Mouse (Mus musculus): Measurements from ENCODE around the gene Specc1. TPM values are rescaled to one million over a fixed set of nuclear protein-coding genes. Genes with fewer than 3 reads are reported as not detected.

The Specc1 gene
- total RNA-seq, 2 experiments from 2014 or later: 69.6 to 74.4 TPM

DNA sequence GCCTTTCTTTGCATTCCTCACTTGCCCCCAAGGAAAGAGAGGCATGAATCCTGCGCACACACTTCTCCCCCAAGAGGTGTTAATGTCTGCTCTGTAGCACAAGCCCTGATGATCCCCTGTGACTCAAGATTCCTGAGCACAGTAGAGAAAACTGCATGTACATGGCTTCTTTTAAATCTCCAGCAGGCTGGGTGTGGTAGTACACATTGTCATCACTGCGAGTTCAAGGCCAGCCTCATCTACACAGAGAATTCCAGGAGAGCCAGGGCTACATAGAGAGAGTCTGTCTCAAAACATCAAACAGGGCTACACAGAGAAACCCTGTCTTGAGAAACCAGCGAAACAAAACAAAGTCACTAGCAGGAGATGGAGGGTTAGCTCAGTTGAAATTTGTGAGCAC lies 211.6 kb downstream of the Specc1 start:
- Histone ChIP-seq H3K27ac (no peak overlapping the region), H3K4me3 (no peak overlapping the region)
- intact Hi-C loops (cut with DNase I): no loop called here
- TF ChIP-seq CTCF (IDR thresholded peaks at IDR 0.05): no peak
- no peak for DNase-seq (ENCODE audit: extremely low spot score in 1 of 2, low spot score in 2 of 2)

DNA sequence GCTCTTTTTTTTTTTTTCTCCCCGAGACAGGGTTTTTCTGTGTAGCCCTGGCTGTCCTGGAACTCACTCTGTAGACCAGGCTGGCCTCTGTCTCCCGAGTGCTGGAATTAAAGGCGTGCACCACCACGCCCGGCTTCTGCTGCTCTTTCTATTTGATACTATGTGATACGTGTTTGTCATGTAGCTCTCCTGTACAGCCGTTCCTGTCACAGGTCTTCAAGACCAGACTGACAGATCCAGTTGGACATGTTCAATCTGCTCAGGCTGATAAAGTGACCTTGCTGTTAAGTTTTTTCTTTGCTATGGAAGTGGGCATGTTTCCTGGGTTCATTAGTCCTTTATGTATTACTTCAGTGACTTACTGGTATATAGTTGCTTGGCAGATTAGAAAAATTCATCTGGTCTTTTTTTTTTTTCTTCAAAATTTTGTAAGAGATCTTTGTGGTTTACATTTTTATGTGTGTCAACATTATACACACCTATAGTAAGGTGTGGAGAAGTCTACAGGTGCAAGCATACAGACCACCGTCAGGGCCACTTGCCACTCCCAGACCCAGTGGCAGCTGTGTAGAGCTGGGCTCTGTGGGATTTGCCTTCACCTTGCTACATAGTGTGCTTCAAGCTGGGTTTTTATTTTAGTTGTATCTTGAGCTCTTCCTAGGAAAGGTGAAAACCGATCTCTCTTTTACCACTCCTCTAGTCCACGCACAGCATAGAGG lies 221.0 kb downstream of the Specc1 start:
- TF ChIP-seq CTCF (IDR thresholded peaks at IDR 0.05): no peak
- DNase-seq (ENCODE audit: extremely low spot score in 1 of 2, low spot score in 2 of 2): no peak
- intact Hi-C loops (cut with DNase I): no loop called here
- Histone ChIP-seq H3K27ac (no peak overlapping the region), H3K4me3 (no peak overlapping the region)

DNA sequence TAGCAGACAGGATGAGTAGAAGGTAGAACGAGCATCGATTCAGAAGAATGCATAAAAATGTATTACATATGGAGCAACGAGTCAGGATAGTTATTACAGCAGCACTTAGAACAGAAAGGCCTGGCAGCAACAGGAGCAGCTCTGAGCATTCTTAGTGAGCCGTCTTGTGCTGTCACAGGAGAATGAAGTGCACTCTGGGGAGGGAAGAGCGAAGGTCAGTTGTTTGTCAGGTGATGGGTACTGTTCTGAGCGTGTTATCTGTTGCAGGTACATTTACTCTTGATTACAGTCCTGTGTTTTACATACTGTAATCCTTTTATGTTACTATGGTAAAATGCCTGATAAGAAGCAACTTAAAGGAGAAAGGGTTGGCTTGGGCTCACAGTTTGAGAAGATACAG lies 224.2 kb downstream of the Specc1 start:
- DNase-seq (ENCODE audit: extremely low spot score in 1 of 2, low spot score in 2 of 2): no peak
- Histone ChIP-seq H3K4me3 (no peak overlapping the region), H3K27ac (no peak overlapping the region)
- TF ChIP-seq CTCF (IDR thresholded peaks at IDR 0.05): no peak
- intact Hi-C loops (cut with DNase I): no loop called here

DNA sequence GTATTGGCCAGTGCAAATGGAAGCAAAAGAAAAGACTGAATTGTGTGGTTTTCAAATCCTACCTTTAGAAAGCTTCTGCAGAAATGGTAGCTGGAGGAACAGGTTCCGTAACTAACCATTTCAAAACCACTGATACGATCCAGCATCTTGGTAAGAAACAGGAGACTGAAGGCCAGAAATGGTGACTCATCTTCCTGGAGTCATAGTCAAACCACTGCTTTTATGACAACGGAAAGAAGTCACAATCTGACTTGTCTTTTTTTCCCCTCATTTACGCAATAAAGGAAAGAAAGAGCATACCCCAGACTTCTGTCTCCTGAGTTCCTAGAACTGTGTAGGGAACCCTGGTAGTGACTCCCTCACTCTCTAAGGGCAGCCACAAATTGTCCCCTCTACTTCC lies 228.3 kb downstream of the Specc1 start:
- no peak for DNase-seq (ENCODE audit: extremely low spot score in 1 of 2, low spot score in 2 of 2)
- H3K4me3 ChIP-seq: no peak overlapping the region
- no peak for TF ChIP-seq CTCF (IDR thresholded peaks at IDR 0.05)
- intact Hi-C loops (cut with DNase I): no loop called here
- no peak overlapping the region for H3K27ac ChIP-seq

DNA sequence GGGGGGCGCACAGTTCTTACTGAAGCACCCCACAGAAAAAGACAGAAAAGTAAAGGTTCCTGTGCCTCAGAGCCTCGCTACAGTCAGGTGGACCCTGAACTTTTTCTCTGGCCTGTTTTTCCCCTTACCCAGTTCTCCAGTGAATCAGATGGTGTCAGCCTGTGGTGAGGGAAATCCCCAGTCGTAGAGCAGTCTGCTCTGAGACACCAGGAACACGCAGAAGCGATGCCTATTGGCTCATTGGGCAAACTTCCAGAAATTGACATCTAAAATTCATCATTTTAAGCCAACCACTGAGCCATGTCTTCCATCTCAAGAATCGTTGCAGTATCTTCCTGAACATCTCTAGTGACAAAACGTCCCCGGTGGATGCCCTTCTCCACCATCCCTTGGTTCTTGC lies 230.5 kb downstream of the Specc1 start:
- H3K27ac ChIP-seq: no peak overlapping the region
- intact Hi-C loops (cut with DNase I): no loop called here
- no peak for TF ChIP-seq CTCF (IDR thresholded peaks at IDR 0.05)

DNA sequence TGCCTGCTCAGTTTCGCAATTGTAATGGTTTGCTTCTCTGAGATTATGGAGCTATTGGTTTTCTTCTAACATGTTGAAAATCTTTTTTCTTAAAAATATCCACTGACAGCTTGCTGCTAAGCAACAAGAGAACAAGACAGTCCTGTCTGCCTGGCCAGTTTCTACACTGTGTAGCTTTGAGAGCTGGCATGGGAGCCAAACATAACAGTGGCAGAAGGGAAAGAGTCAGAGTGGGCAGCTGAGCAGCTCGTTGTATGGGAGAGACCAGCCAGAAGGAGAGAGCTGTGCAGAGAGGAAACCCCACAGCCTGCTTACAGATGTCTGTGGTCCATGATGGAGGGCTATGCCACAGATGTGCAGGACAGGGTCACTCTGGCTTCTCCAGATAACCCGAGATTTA lies 235.5 kb downstream of the Specc1 start:
- no peak for TF ChIP-seq CTCF (IDR thresholded peaks at IDR 0.05)
- Histone ChIP-seq H3K27ac (no peak overlapping the region), H3K4me3 (no peak overlapping the region)
- intact Hi-C loops (cut with DNase I): no loop called here
- no peak for DNase-seq (ENCODE audit: extremely low spot score in 1 of 2, low spot score in 2 of 2)

More for the DNA sequence above, 230.5 kb downstream of the Specc1 start:
- no peak for DNase-seq (ENCODE audit: extremely low spot score in 1 of 2, low spot score in 2 of 2)
- H3K4me3 ChIP-seq: no peak overlapping the region

DNA sequence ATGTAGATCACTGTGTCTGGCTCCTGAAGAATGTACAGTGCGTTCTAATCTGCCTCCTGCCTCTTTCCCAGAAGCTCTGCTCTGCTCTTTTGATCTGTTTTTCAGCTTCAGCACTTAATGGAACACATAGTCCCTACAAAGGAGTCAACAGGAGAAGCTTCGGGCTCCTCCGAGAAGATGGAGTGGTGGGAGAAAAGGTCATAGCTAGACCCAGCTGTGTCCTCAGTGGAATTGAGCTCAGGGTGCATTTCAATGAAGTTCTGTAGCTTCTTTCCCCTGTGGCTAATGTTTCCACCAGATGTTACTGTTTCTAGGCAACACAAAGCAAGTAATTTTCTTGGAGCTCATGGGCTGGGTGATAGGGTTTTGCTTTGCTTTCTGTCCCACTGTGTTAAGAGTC lies 236.6 kb downstream of the Specc1 start:
- Histone ChIP-seq H3K27ac (no peak overlapping the region), H3K4me3 (no peak overlapping the region)
- intact Hi-C loops (cut with DNase I): no loop called here
- no peak for DNase-seq (ENCODE audit: extremely low spot score in 1 of 2, low spot score in 2 of 2)
- TF ChIP-seq CTCF (IDR thresholded peaks at IDR 0.05): no peak

DNA sequence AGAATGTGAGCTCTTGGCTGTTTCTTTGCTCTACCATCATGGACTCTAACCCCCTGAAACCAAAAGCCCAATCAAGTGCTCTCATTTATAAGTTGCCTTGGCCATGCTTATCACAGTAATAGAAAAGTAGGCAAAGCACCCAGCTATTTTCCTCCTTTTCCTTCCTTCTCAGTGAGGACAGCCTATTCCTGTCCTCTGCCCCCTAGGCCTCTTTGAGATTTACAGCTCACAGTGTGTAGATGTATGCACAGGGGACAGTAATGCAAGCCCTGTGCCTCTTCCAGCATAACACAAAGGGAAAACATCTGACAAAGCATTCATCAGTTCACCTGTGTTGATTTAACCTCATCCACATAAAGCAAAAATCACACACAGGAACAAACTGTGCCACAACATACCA lies 237.7 kb downstream of the Specc1 start:
- no peak for DNase-seq (ENCODE audit: extremely low spot score in 1 of 2, low spot score in 2 of 2)
- Histone ChIP-seq H3K4me3 (no peak overlapping the region), H3K27ac (no peak overlapping the region)
- TF ChIP-seq CTCF (IDR thresholded peaks at IDR 0.05): no peak
- intact Hi-C loops (cut with DNase I): no loop called here

DNA sequence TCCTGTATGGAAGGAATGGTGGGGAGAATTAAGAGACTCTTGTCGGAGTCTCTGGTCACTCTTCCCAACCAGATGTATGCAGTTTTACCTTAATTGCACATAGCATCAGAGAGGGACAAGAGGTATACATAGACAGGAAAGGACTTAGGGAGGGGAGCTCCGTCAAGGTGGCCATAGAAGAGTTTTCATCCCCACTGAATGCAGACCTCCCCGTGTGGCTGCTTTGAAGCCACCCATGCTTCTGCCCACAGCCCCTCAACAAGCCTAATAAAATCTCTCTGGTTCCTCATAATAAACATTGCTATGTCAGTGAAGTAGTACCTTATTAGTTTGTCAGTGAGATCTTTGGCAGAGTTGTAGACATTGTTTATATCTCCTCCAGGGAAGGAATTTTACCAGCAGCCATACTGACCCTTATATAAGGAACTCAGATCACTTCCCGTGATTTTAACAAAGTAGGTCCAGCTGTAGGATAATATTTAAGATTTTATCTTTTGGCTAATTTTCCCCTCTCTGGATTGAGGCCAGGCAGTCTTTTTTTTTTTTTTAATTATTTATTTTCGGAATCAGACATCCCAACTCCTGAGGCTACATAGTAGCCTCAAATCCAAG lies 244.4 kb downstream of the Specc1 start:
- no peak for DNase-seq (ENCODE audit: extremely low spot score in 1 of 2, low spot score in 2 of 2)
- no peak overlapping the region for H3K4me3 ChIP-seq
- intact Hi-C loops (cut with DNase I): no loop called here
- no peak for TF ChIP-seq CTCF (IDR thresholded peaks at IDR 0.05)
- no peak overlapping the region for H3K27ac ChIP-seq

DNA sequence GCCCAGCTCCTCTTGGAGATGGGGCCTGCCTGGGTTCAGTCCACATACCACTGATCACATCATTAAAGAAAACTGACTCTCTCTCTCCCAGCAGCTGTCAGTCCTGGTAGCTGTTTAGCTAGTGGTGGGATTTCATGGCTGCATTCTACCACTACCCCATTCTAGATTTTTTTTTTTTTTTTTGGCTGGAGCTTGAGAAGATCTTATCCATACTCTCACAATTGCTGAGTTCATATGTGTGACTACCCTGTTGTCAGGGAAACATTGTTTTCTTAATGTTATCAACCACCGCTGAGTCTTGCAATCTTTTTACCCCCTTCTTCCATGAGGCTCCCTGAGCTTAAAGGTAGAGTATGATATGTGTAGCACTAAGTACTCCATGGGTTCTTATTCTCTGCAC lies 246.1 kb downstream of the Specc1 start:
- TF ChIP-seq CTCF (IDR thresholded peaks at IDR 0.05): no peak
- Histone ChIP-seq H3K4me3 (no peak overlapping the region), H3K27ac (no peak overlapping the region)
- DNase-seq (ENCODE audit: extremely low spot score in 1 of 2, low spot score in 2 of 2): no peak
- intact Hi-C loops (cut with DNase I): no loop called here

DNA sequence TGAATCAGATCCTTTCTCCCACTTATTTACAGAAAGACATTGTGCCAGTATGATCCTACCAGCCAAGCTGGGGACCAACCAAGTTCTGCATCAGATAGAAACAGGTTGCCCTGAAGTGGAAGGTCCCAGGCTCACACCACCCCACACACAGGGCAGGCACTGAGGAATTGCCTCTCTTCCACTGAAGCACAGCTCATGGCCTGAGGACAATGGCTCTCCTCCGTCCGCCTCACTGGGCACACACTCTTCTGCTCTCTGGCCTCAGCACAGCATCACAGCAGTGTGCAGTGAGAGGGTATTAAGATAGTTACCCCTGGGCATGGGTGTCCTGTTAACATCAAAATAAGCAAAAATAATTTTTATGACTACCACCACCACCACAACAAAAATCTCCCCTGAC lies 252.5 kb downstream of the Specc1 start:
- DNase-seq (ENCODE audit: extremely low spot score in 1 of 2, low spot score in 2 of 2): no peak
- intact Hi-C loops (cut with DNase I): no loop called here
- no peak overlapping the region for H3K27ac ChIP-seq
- H3K4me3 ChIP-seq: no peak overlapping the region
- no peak for TF ChIP-seq CTCF (IDR thresholded peaks at IDR 0.05)

DNA sequence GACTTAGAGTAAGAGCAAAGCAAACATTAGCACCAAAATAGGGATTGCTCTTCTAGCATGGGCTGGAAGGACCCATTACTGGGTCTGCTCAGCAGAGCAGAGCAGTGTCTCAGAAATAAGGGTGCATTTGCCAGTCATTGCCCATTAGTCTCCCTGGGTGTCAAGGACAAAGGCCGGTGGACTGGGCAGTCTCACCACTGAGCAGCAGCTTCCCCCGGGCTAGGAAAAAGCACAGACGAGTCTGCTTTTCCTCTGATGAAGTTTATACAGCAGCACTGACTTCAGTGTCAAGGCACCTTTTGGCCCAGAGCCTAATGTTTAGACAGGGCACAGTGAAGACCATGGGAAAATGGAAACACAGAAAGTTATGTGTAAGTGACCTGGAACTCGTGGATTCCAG lies 253.3 kb downstream of the Specc1 start:
- intact Hi-C loops (cut with DNase I): no loop called here
- DNase-seq (ENCODE audit: extremely low spot score in 1 of 2, low spot score in 2 of 2): no peak
- Histone ChIP-seq H3K4me3 (no peak overlapping the region), H3K27ac (no peak overlapping the region)
- no peak for TF ChIP-seq CTCF (IDR thresholded peaks at IDR 0.05)

DNA sequence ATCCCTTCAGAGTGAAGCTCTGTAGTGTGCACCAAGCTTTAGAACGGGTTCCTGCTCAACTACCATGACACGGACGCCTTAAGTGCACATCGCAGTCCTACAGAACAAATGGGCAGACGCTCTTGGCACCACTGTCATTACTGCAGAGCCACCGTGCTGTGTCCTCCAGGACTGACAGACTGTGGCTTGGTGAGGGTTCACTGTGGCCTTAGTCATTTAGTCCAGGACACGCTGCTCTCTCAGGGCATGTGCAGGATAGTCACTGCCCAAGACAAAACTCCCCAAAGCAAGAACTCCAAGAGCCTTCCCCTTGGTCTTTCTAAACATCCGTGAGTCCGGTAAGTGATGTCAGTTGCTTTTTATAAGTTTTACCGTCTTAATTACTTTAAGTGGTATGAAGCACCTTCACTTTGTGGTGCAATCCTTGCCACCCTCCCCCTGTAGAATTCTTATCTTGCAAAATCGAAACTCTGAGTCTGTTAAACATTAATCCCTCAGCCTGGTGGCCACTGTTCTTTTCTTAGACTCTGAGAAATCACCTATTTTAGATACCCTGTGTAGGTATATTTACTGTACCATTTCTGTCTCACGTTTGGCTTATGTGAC lies 256.9 kb downstream of the Specc1 start:
- intact Hi-C loops (cut with DNase I): no loop called here
- TF ChIP-seq CTCF (IDR thresholded peaks at IDR 0.05): no peak
- no peak for DNase-seq (ENCODE audit: extremely low spot score in 1 of 2, low spot score in 2 of 2)
- Histone ChIP-seq H3K4me3 (no peak overlapping the region), H3K27ac (no peak overlapping the region)

Measured in left cerebral cortex, adult 2 months (tissue).